Mouse (Mus musculus) R1 (cell line): ENCODE results near the gene Nav3.
A peak's percentile ranks its signal among the peaks of the same experiment; 100 is the strongest.

Experiments
- DNase-seq: peaks from one replicate; pipeline ENCODE4 v3.0.0-alpha.2; 2018; ENCODE audit warnings: low read depth, low spot score

Gene Nav3

DNA sequence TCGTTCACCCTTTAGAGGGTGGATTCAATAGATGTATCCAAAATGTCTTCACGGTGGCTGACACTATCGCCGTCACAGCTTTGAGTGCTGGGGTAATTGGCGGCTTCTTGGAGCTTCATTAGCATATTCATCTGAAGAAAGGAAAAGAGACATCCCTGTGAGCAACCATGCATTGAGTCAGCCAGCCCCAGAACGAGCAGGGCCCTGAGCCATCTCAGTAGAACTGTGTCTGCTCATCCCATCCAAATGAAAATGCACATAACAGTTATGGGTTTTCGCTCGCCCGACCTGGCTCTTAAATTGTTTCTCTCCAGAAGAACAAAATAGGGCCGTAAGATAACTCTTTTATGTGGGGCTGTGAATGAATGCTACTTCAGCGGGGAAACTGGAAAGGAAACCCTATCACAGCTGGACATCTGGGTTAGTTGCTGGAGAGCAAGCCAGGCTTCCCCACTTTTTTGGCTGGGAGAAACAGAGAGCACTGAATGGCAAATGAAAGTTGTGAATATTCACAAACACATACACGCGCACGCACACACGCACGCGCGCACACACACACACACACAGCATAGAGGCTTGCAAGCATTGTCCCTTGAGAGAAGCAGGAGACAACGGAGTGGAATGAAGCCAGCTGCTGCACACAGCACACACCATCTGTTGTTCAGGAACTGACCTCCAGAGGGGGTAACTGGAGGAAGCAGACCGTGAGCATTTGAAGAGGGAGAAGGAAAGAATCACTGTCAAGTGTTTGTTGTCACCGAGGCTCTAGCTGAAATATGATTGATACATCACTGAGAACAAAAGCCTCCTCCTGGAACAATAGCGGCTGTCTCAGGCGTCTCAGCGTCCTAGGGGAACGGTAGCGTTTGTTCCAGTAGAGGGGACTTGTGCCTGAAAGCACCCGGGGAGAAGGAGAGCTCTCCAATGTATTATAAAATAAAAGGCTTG lies 771.6 kb downstream of the Nav3 start:
- peak; percentile 63 for DNase-seq

DNA sequence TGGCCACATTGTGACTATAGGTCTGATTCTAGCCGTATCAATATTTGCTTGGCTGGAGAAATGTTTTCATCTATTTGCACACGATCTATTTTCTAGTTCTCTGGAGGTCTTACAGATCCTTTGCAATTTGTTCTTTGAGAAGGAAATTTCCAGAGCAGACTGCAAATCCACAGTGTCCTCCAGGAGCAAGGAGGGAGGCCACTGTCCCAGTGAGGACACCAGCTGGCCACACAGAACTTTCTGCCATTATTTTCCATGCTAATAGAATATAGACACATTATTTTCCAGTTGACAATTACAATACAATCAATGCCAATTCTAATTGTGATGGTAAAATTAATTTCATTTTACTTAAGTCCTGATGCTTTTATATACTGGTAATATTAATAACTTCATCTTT lies 783.1 kb downstream of the Nav3 start:
- no peak for DNase-seq

DNA sequence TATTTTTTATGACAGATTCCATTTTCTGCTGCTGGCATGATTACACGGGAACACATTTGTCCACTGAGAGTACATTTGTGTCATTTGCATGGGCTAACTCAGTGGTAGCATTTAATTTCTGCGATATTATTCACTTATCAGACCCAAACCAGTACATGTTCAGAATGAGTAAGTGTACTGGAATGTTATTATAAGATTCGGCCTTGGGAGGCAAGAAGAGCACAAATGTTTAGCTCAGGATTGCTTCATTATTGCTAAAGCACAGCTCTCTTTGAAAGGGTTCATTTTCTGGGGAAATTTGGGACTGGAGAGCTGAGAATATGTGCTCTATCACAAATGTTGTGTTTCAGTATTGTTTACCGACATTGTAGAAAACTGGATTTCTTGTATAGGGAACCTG lies 788.6 kb downstream of the Nav3 start:
- DNase-seq, result no peak

DNA sequence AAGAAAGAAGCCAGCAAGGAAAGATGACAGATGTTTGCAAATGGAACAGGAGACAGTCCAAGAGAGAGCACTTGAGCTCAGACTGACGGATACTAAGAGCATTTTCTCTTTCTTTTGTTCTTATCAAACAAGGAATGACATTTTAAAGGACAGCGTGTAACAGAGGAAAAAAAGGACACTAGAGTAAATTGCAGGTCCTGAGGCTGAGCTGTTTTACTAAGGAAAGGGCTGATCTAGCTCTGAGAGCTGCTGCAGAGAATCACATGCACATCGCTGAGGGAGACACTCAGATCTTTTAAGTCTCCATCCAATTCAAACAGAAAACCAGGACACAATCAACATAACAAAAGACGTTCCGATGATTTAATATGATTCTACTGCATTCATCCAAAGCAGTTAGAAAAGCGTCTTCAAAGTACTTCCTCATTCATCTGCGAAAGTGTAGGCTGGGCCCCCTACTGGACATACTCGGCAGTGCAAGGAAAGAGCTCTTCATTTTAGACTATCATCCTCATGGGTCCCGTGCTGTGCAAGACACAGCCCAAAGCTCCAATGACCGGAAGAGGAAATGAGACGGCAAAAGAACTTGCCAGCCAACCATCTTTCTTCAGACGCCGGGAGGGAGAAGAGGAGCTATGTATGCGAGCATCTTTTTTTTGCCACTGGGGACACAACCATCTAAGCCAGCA lies 791.2 kb downstream of the Nav3 start:
- peak; percentile 81 for DNase-seq

DNA sequence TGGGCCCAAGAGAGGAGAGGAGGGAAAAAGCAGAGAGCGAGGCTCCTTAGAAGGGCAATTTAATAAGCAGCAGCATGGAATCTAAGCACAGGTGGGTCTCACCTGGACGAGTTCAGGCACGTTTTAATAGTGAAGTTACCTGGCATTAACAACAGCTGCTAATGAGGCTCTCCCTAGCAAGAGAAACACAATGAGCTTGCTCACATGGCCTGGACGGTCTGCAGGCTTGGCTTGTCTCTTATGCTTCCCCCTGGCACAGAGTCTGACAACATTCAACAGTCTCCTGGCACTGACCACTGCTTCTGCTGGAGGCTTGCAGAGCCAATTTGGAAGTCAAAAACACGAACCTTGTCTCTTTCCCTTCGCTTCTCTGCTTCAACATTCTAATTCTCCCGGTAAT lies 804.5 kb downstream of the Nav3 start:
- DNase-seq, result no peak

DNA sequence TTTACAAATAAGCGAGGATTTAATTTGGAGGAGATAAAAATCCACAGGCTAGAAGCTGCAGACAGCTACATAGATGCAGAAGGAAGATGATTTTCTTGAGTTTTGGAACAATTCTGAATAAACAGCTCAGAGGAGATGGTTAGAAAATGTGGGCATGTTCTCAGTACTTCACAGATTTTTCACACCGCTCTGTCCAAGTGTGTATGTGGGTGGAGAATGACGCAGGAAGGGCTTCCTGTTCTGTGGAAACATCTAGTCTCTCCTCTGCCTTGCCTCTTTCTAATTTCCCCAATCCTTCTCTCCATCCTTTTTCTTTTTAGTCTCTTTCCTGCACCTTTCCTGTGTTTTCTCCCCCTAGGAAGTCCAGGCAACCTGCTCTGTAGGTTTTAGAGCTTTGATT lies 812.4 kb downstream of the Nav3 start:
- DNase-seq, result no peak

DNA sequence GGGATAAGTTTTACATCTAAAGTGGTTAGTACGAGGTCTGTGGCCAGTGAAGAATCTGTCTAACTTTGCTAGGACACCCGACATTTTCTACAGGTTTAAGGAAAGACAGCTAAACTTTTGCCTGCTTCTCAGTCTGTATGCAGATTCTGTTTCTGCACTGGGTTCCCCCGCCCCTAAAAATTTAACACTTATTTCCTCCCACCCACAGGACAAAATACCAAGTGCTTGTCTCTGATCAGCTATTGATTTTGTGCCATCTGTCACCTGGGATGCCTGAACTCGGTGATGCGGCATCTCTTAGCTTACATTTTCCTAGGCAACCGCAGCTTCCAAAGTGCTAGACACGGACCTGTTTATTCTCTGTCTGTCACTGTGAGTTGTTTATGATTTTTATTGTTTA lies 814.2 kb downstream of the Nav3 start:
- DNase-seq, result no peak

DNA sequence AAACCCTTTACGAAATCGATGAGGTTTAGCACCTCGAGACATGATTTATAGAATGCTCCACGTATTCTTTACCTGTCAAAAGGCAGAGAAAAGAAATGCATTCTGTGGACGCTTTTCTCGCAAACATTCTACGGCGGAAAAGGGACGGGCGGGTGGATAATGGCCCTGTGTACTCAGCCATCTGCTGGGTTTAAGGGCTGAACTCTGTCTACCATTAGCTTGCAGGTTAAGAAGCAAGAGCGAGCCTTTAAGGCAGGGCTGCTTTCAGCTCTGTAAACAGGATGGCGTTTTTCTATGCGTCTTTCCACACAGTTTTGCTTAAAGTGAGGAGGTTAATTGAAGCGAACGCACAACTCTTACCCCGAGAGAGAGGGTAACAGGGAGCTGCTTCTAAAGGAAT lies 818.3 kb downstream of the Nav3 start:
- peak; percentile 7 for DNase-seq
